Mouse (Mus musculus): ENCODE results near the gene Tsacc.
"Not testable (repeated sequence)": the region's sequence is repeated elsewhere in the genome, so short reads cannot be mapped to it uniquely, and the experiment has no call there.

Tsacc gene

GRCm38 (mm10) chr3:88296561-88297318 lies at the start of gene Tsacc, which contains the start of gene Cct3:
Gene Tsacc, minus strand, starts transcription at chr3:88296999.
Gene Cct3, plus strand, starts transcription at chr3:88297116.
- peak; percentile 95 for DNase-seq

- DNase-seq = no peak
These were observed 42.2 kb upstream of the Tsacc start for GRCm38 (mm10) chr3:88339006-88339405.

- DNase-seq = no peak
These were observed 41.5 kb upstream of the Tsacc start for GRCm38 (mm10) chr3:88338316-88338715.

- peak; percentile 25 for DNase-seq
These were observed 40.7 kb upstream of the Tsacc start for GRCm38 (mm10) chr3:88337367-88338020.

GRCm38 (mm10) chr3:88336058-88337013 lies 39.5 kb upstream of the Tsacc start, which contains the start of the genes Tmem79 and Smg5:
Gene Tmem79, minus strand, starts transcription at chr3:88336148.
Gene Smg5, plus strand, starts transcription at chr3:88336260.
- DNase-seq = peak; percentile 97

- DNase-seq = no peak
These were observed 38.7 kb upstream of the Tsacc start for GRCm38 (mm10) chr3:88335436-88336053.

GRCm38 (mm10) chr3:88334902-88335435 lies 38.2 kb upstream of the Tsacc start:
- DNase-seq = no peak

GRCm38 (mm10) chr3:88334029-88334658 lies 37.3 kb upstream of the Tsacc start:
- DNase-seq = no peak

GRCm38 (mm10) chr3:88331282-88331681 lies 34.5 kb upstream of the Tsacc start:
- DNase-seq = no peak

GRCm38 (mm10) chr3:88328956-88329355 lies 32.2 kb upstream of the Tsacc start:
- DNase-seq = no peak

- peak; percentile 60 for DNase-seq
These were observed 28.2 kb upstream of the Tsacc start, which contains the start of gene Glmp for GRCm38 (mm10) chr3:88324951-88325405. Gene Glmp, plus strand, starts transcription at chr3:88325023.

- DNase-seq = no peak
These were observed 2.4 kb upstream of the Tsacc start for GRCm38 (mm10) chr3:88299172-88299571.

- no peak for DNase-seq
These were observed 587 bp upstream of the Tsacc start for GRCm38 (mm10) chr3:88297321-88297851.

GRCm38 (mm10) chr3:88296110-88296560 lies 664 bp downstream of the Tsacc start:
- no peak for DNase-seq

GRCm38 (mm10) chr3:88295272-88295671 lies 1.5 kb downstream of the Tsacc start:
- not testable (repeated sequence) for DNase-seq

GRCm38 (mm10) chr3:88291970-88292369 lies 4.8 kb downstream of the Tsacc start:
- no peak for DNase-seq

- not testable (repeated sequence) for DNase-seq
These were observed 8.6 kb downstream of the Tsacc start for GRCm38 (mm10) chr3:88288133-88288713.

GRCm38 (mm10) chr3:88287110-88287509 lies 9.7 kb downstream of the Tsacc start, which contains the start of gene Gm38392:
Gene Gm38392, minus strand, starts transcription at chr3:88287210.
- no peak for DNase-seq

- not testable (repeated sequence) for DNase-seq
These were observed 11.3 kb downstream of the Tsacc start for GRCm38 (mm10) chr3:88285565-88285895.

- not testable (repeated sequence) for DNase-seq
These were observed 11.8 kb downstream of the Tsacc start for GRCm38 (mm10) chr3:88284815-88285564.
